Mouse (Mus musculus) heart, postnatal 0 days (tissue): ENCODE data around the gene Gm20708. TPM values are rescaled to one million over a fixed set of nuclear protein-coding genes. Genes with fewer than 3 reads are reported as not detected.

Experiments used
- ATAC-seq: fragments of 200-750 bp; cut with Nextera tagmentation; 2 replicates; pipeline ENCODE4 v1.8.0; 2017; ENCODE audit warnings: low read depth, moderate number of reproducible peaks, moderate library complexity; ENCODE audit not compliant: insufficient read depth
- DNase-seq: peaks from one replicate; pipeline ENCODE4 v3.0.0-alpha.2; 2016; ENCODE audit warnings: low spot score
- H3K27ac ChIP-seq: fragments of 300-500 bp; sonication (generic); 2 replicates; pipeline ENCODE4 v1.5.1; 2014; ENCODE audit warnings: low read depth, mild to moderate bottlenecking
- H3K27me3 ChIP-seq: fragments of 300-500 bp; sonication (generic); 2 replicates; pipeline ENCODE4 v1.6.1; 2014; ENCODE audit warnings: low read length, mixed read lengths; ENCODE audit not compliant: control insufficient read depth, insufficient read depth
- H3K36me3 ChIP-seq: fragments of 300-500 bp; sonication (generic); replicated peaks from 2 replicates; pipeline ENCODE4 v1.6.1; 2014; ENCODE audit warnings: low read length, mixed read lengths; ENCODE audit not compliant: control insufficient read depth, insufficient read depth
- H3K4me1 ChIP-seq: fragments of 300-500 bp; sonication (generic); 2 replicates; pipeline ENCODE4 v1.6.1; 2014; ENCODE audit warnings: antibody characterized with exemption; ENCODE audit not compliant: control insufficient read depth, insufficient read depth
- H3K4me2 ChIP-seq: fragments of 300-500 bp; sonication (generic); 2 replicates; pipeline ENCODE4 v1.6.1; 2014; ENCODE audit warnings: low read depth, mild to moderate bottlenecking, low read length, moderate library complexity
- H3K4me3 ChIP-seq: fragments of 300-500 bp; sonication (generic); 2 replicates; pipeline ENCODE4 v1.5.1; 2014; ENCODE audit warnings: low read depth, low read length
- H3K9ac ChIP-seq: fragments of 300-500 bp; sonication (generic); replicated peaks from 2 replicates; pipeline ENCODE4 v1.6.1; 2014; ENCODE audit warnings: low read depth, low read length, mixed read lengths
- H3K9me3 ChIP-seq: fragments of 300-500 bp; sonication (generic); replicated peaks from 2 replicates; pipeline ENCODE4 v1.6.1; 2016; ENCODE audit warnings: low read length; ENCODE audit not compliant: control insufficient read depth
- CTCF ChIP-seq: IDR thresholded peaks from 2 replicates; pipeline ENCODE4 v1.5.1; 2016; ENCODE audit warnings: antibody characterized with exemption, control low read depth, low read depth
- EP300 ChIP-seq: IDR thresholded peaks from 2 replicates; pipeline ENCODE4 v1.6.1; 2016; ENCODE audit warnings: antibody characterized with exemption, low read depth
- WGBS: fragments of 180-500 bp; shearing (Covaris S2); extraction: QIAGEN DNeasy Blood & Tissue Kit; methylation state at CpG from one replicate; pipeline ENCODE4 v1.1.7; 2014; 5-methylcytosine and 5-hydroxymethylcytosine counted together
- polyA plus RNA-seq: library from polyadenylated mRNA; unstranded; fragments of >200 nt; fragmentation: Nextera tagmentation; extraction: Ambion mirVana; gene quantifications from 2 replicates; pipeline ENCODE4 v1.2.1, GENCODE M21; 2015
- total RNA-seq: library from RNA; depleted of rRNA; stranded (reverse); fragments of >200 nt; gene quantifications from 2 replicates; pipeline ENCODE4 v1.2.3, GENCODE M21; 2014; ENCODE audit warnings: low replicate concordance

Gm20708 gene
- total and polyA plus RNA-seq, 2 experiments from 2014 or later: 0.68 to 2.6 TPM

DNA sequence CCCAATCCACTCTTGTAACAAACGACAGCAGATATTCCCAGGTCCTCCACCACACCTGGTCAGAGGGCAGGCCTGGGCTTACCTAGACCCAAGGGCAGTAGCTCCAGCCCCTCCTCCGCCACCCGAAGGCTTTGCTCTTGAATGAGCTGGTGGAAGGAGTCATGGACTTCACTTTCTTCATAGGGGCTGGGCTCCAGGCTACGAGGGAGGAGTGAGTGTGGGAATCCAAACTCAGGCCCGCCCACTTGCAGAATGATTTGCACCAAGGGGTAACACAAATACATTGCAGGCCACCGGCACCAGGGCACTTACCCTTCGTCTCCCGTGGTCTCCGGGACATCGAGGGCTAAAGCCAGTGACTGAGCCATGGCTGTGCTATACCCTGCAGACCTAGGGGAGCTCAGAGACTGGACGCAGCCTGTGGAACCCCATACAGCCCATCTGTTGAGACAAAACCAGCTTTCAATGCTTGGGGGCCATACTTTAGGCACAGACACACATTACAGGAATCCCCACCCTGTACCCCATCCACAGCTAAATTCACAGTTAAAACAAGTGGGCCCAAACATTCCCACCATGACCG is 30.5 kb upstream of the Gm20708 start:
- H3K36me3 ChIP-seq: peaks cover 28% of the 10 kb centered on the region
- H3K27ac ChIP-seq: peak overlapping the region; percentile 97
- peak overlapping the region; percentile 54 for H3K4me3 ChIP-seq
- TF ChIP-seq CTCF (no peak), EP300 (no peak)
- peak overlapping the region; percentile 88 for H3K4me2 ChIP-seq
- peaks cover 30% of the 10 kb centered on the region for H3K4me1 ChIP-seq
- DNase-seq (no peak), ATAC-seq (no peak)
- peak overlapping the region; percentile 64 for H3K9ac ChIP-seq
- no peaks in the 10 kb centered on the region for H3K27me3 ChIP-seq
- H3K9me3 ChIP-seq: no peaks in the 10 kb centered on the region
- 56% methylated on average over 12 of the region's 12 CpGs for WGBS

DNA sequence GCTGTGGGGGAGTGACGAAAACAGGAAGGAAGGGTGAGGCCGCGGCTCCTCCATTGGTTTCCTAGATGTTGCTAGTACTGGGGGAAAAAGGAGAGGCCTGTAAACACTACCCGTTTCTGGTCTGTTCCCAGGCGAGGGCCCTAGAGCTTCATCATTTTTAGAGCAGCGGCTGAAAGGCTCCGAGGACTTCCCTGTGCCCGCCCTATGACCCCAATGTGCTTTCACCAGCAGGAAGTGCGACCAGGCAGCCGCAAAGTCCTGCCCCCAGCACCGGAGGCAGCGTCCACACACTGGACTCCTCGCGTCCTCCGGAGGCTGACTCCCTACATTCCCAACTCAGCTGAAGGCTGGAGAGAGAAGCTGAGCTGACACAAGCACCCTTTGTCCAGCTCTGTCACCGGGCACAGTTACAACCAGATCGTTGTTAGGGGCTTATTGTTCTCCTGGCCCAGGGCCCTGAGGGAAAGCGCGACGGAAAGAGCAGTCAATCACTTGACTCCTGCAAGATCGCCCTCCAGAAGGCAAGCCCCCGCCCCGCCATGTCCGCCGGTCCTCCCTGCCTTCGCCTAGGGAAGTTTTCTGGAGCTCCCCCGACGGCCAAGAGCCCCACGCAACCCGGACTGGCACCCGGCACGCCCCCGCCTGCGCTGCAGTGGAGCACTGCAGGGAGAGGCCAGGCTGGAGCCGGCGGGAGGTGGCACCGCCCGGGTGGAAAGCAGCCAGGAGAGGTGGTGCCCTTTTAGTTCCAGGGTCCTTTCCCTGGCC is 29.9 kb upstream of the Gm20708 start:
- peak overlapping the region; percentile 54 for H3K4me3 ChIP-seq
- peak overlapping the region; percentile 64 for H3K9ac ChIP-seq
- WGBS: 4% methylated on average over 37 of the region's 38 CpGs
- peak; percentile 67; the same call in 1 of the 2 replicates for TF ChIP-seq EP300
- TF ChIP-seq CTCF: 0 out of 2 replicates have a peak, but pooled peaks have one; percentile 6
- H3K36me3 ChIP-seq: peaks cover 21% of the 10 kb centered on the region
- no peaks in the 10 kb centered on the region for H3K9me3 ChIP-seq
- ATAC-seq: peak; percentile 40
- peak; percentile 67 for DNase-seq
- no peaks in the 10 kb centered on the region for H3K27me3 ChIP-seq
- H3K27ac ChIP-seq: peak overlapping the region; percentile 97
- peaks cover 30% of the 10 kb centered on the region for H3K4me1 ChIP-seq
- H3K4me2 ChIP-seq: peak overlapping the region; percentile 88

DNA sequence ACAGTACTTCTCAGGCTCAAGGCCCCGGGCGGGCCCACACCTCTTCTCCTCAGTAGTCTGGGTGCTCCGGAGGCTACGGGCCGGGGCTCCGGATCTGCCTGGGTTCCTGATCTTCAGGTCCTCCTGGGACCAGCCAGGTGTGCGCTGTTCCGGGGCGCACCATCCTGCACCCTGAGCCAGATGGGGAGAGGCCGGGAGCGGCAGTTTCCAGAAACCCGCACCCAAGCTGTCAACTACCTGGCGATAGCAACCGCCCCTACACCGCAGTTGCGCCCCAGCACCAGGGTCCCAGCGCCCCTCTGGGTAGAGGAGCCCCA is 29.3 kb upstream of the Gm20708 start:
- ATAC-seq (no peak), DNase-seq (no peak)
- WGBS: 0% methylated on average over 17 of the region's 17 CpGs
- peak overlapping the region; percentile 97 for H3K27ac ChIP-seq
- H3K4me1 ChIP-seq: peaks cover 30% of the 10 kb centered on the region
- H3K9me3 ChIP-seq: no peaks in the 10 kb centered on the region
- H3K27me3 ChIP-seq: no peaks in the 10 kb centered on the region
- H3K36me3 ChIP-seq: peaks cover 17% of the 10 kb centered on the region
- no peak for TF ChIP-seq CTCF
- no peak for TF ChIP-seq EP300
- H3K4me3 ChIP-seq: peak overlapping the region; percentile 54
- peak overlapping the region; percentile 64 for H3K9ac ChIP-seq
- H3K4me2 ChIP-seq: peak overlapping the region; percentile 88

DNA sequence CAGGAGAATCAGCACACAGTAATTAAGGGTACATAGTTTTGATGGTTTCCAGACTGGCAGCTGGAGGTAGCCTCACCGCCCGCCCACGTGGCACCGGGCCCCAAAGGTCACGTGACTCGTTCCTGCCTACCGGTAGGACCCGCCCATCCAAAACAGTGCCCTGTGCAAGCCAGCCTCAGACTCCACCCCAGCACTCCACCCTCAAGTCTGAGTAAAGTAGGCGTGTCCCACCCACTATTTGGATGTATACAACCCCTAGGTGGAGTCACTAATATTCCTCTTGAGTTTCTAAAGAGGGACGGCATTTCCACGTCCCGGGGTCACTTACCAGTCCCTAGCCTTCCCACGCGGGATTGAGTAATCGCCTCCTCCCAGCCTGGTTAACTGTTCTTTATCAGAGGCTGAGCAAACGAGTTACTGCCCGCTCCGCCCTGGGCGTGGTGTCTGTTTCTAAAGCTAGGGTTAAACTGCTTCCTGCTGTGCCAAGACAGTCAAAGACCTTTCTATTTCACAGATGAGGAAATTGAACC is 28.8 kb upstream of the Gm20708 start:
- peak overlapping the region; percentile 64 for H3K9ac ChIP-seq
- no peaks in the 10 kb centered on the region for H3K9me3 ChIP-seq
- peak overlapping the region; percentile 54 for H3K4me3 ChIP-seq
- no peaks in the 10 kb centered on the region for H3K27me3 ChIP-seq
- peak overlapping the region; percentile 97 for H3K27ac ChIP-seq
- DNase-seq (peak; percentile 89), ATAC-seq (peak; percentile 78)
- peaks cover 17% of the 10 kb centered on the region for H3K36me3 ChIP-seq
- H3K4me1 ChIP-seq: peaks cover 30% of the 10 kb centered on the region
- peak overlapping the region; percentile 88 for H3K4me2 ChIP-seq
- WGBS: under 1% methylated on average over 19 of the region's 19 CpGs
- TF ChIP-seq CTCF (no peak; the same call in 1 of the 2 replicates), EP300 (no peak)

DNA sequence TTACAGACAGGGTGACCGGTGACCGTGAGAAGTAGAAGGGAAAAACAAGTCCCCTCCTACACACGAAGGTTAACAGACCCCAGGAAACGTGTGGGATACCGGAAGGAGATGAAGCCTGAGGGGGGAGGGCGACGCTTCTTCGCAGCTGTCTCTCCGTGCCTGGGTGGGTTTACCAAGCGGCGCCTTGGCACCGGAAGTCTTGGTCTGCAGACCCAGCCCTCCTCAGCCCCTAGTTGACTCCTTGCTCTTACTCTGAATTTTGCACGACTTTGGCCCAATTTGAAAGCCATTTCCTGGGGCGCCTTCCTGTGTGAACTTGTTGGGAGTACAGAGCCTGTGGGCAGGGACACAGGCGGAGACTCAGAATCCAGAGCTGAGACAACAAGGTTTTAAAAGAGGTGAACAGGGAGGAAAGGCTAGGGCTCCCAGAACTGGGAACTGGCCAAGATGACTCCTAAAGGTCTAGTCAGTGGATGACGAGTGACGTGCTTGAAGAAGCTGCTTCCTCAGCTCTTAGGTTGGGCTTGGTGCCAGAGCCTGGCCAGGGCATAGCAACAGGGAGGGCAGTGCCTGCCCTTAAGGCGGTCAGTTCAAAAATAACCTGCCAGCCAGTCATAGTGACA is 28.2 kb upstream of the Gm20708 start:
- Histone ChIP-seq H3K4me1 (peaks cover 30% of the 10 kb centered on the region), H3K27ac (peak overlapping the region; percentile 97), H3K9ac (peak overlapping the region; percentile 64; the same call in 1 of the 2 replicates), H3K27me3 (no peaks in the 10 kb centered on the region), H3K4me2 (peak overlapping the region; percentile 88), H3K9me3 (no peaks in the 10 kb centered on the region), H3K4me3 (peak overlapping the region; percentile 54), H3K36me3 (peaks cover 11% of the 10 kb centered on the region; the same call in 1 of the 2 replicates)
- ATAC-seq (no peak), DNase-seq (peak; percentile 64)
- TF ChIP-seq CTCF (no peak), EP300 (no peak; the same call in 1 of the 2 replicates)
- 9% methylated on average over 18 of the region's 18 CpGs for WGBS
